9 mouse cellular contexts compared by ENCODE assay signal in the genomic region with DNA sequence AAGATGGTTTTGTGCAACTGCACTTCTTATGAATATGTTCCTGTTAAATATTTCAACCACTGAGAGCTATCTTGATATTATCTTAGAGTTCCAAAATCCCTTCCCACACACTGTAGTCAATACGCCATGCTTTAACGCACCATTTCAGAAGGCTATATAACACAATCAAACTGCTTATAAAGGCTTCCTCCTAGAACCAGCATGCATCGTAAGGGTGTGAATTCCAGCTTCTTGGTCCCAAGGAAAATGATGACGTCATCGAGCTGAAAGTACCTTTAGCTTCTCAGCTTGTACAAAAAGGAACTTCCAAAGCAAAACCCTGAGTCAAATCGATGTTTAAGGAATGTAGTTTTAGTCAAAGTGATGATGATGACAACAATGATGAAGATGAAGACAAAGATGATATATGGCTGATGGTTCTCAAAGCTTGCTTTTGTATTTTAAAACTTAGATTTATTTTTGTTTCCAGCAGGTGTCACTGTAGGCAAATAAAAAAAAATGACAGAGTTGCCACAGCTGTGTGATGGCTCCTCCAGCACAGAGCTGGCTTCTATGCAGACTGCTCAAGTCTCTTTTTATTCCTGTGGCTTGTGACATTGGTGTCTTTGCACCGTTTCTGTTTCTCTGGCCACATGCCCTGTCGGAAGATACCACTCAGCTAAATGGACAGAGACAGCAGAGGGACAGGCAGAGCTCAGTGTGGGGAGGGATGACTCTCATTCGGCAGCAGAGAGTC.
A peak's percentile ranks its signal among the peaks of the same experiment; 100 is the strongest.
DNase-seq lines count a peak whose midpoint lies in the region; ATAC-seq and TF ChIP-seq lines count a peak whose summit lies in the region.
"Had no signal": no experiment of that assay in that cellular context is flagged by ENCODE, and none has a peak within 500 bp of the region (broad histone marks: within the 10 kb centered on the region; RNA-seq: fewer than 3 reads in every experiment).

No protein-coding gene starts in this region.

- H3K4me3 ChIP-seq in heart, adult 2 months: no peak overlapping the region
- H3K4me3 ChIP-seq in heart, embryonic 12.5 days: no peak overlapping the region
- no peak overlapping the region for H3K4me3 ChIP-seq in hindbrain, embryonic 15.5 days
- no peak overlapping the region for H3K4me3 ChIP-seq in midbrain, postnatal 0 days (ENCODE audit: low read depth, low read length)
- H3K4me3 ChIP-seq: erythroblast, embryonic 14.5 days had no signal

- no peak for TF ChIP-seq EP300 in heart, adult 2 months (IDR thresholded peaks at IDR 0.05; ENCODE audit: insufficient read depth, low read depth, low read length)

- no peaks in the 10 kb centered on the region; the same call in 1 of the 2 replicates for H3K27me3 ChIP-seq in heart, adult 2 months (ENCODE audit: control insufficient read depth, insufficient read depth, low read length)
- 0 out of 2 replicates have a peak, but pooled peaks cover 3% of the 10 kb centered on the region for H3K27me3 ChIP-seq in heart, embryonic 12.5 days (replicated peaks)
- no peaks in the 10 kb centered on the region for H3K27me3 ChIP-seq in hindbrain, embryonic 15.5 days
- H3K27me3 ChIP-seq in midbrain, postnatal 0 days (ENCODE audit: insufficient read depth, low read length): no peaks in the 10 kb centered on the region

- intact Hi-C loops in heart, adult 2 months (cut with DNase I): loop anchor here (1.0 to 10.0 kb wide), 4 partner anchors 413 to 1343 kb away; no protein-coding TSS in a partner anchor

- H3K79me2 ChIP-seq in heart, adult 2 months (replicated peaks; ENCODE audit: control insufficient read depth, insufficient read depth, low read length): no peaks in the 10 kb centered on the region

- no peak for ATAC-seq in heart, embryonic 12.5 days (ENCODE audit: insufficient number of reproducible peaks, low FRiP score)
- ATAC-seq in hindbrain, embryonic 15.5 days (ENCODE audit: low FRiP score, low read depth): peak; percentile 83; the same call in 1 of the 2 replicates
- peak; percentile 90 for ATAC-seq in midbrain, postnatal 0 days (ENCODE audit: low FRiP score)
- ATAC-seq in megakaryocyte progenitor cell, adult 5-6 weeks (replicated peaks; ENCODE audit: poor library complexity): no peak

- no peaks in the 10 kb centered on the region for H3K4me1 ChIP-seq in heart, adult 2 months (ENCODE audit: control insufficient read depth, insufficient read depth, low read length)
- no peaks in the 10 kb centered on the region for H3K4me1 ChIP-seq in heart, embryonic 12.5 days (replicated peaks)
- H3K4me1 ChIP-seq in hindbrain, embryonic 15.5 days (replicated peaks): no peaks in the 10 kb centered on the region
- no peaks in the 10 kb centered on the region for H3K4me1 ChIP-seq in midbrain, postnatal 0 days (ENCODE audit: insufficient read depth, low read length)

- no peak overlapping the region for H3K9ac ChIP-seq in heart, adult 2 months (ENCODE audit: low read depth, low read length)
- no peak overlapping the region for H3K9ac ChIP-seq in heart, embryonic 12.5 days
- no peak overlapping the region for H3K9ac ChIP-seq in hindbrain, embryonic 15.5 days
- H3K9ac ChIP-seq in midbrain, postnatal 0 days (replicated peaks; ENCODE audit: low read length, poor library complexity, severe bottlenecking): no peak overlapping the region

- no peaks in the 10 kb centered on the region for H3K36me3 ChIP-seq in heart, adult 2 months (ENCODE audit: control insufficient read depth, insufficient read depth, low read length)
- H3K36me3 ChIP-seq in heart, embryonic 12.5 days: no peaks in the 10 kb centered on the region
- no peaks in the 10 kb centered on the region for H3K36me3 ChIP-seq in hindbrain, embryonic 15.5 days
- no peaks in the 10 kb centered on the region for H3K36me3 ChIP-seq in midbrain, postnatal 0 days (ENCODE audit: insufficient read depth, low read length)

- WGBS in heart, adult 2 months: 55% methylated on average over 9 of the region's 9 CpGs
- 54% methylated on average over 9 of the region's 9 CpGs for WGBS in heart, embryonic 12.5 days
- WGBS in hindbrain, embryonic 15.5 days: 59% methylated on average over 9 of the region's 9 CpGs
- WGBS in midbrain, postnatal 0 days: 49% methylated on average over 9 of the region's 9 CpGs

- no peaks in the 10 kb centered on the region for H3K9me3 ChIP-seq in heart, embryonic 12.5 days (replicated peaks)
- no peaks in the 10 kb centered on the region for H3K9me3 ChIP-seq in hindbrain, embryonic 15.5 days
- H3K9me3 ChIP-seq in midbrain, postnatal 0 days (ENCODE audit: low read length): no peaks in the 10 kb centered on the region

- DNase-seq in heart, adult 2 months: no peak
- DNase-seq in embryo, embryonic 10 days (ENCODE audit: low spot score): peak; percentile 43
- peak; percentile 76 for DNase-seq in midbrain, postnatal 0 days (ENCODE audit: low spot score)
- DNase-seq in gastrocnemius, adult 18-20 months (ENCODE audit: low spot score): no peak
- DNase-seq in kidney, postnatal 14 days: no peak

- H3K4me2 ChIP-seq in heart, embryonic 12.5 days: no peak overlapping the region
- no peak overlapping the region for H3K4me2 ChIP-seq in hindbrain, embryonic 15.5 days
- no peak overlapping the region for H3K4me2 ChIP-seq in midbrain, postnatal 0 days (ENCODE audit: low read depth, low read length, poor library complexity, severe bottlenecking)

- no peak overlapping the region for H3K27ac ChIP-seq in heart, adult 2 months
- H3K27ac ChIP-seq in heart, embryonic 12.5 days (ENCODE audit: poor library complexity, severe bottlenecking): no peak overlapping the region
- H3K27ac ChIP-seq in hindbrain, embryonic 15.5 days (replicated peaks): no peak overlapping the region
- no peak overlapping the region for H3K27ac ChIP-seq in midbrain, postnatal 0 days (ENCODE audit: low read depth, low read length)

- peak; percentile 46 for TF ChIP-seq CTCF in heart, adult 2 months (IDR thresholded peaks at IDR 0.05)
- TF ChIP-seq CTCF in midbrain, postnatal 0 days (IDR thresholded peaks at IDR 0.05): peak; percentile 69

- TF ChIP-seq POLR2A in heart, adult 2 months (IDR thresholded peaks at IDR 0.05; ENCODE audit: insufficient read depth, low read depth, low read length): no peak

Comparison
In these comparisons a context has a peak if more than half of its experiments do, and no peak if none do; other contexts are left out.
1. DNase-seq: peak in embryo, embryonic 10 days (single experiment) and midbrain, postnatal 0 days (single experiment); none in heart, adult 2 months (0 of 2), gastrocnemius, adult 18-20 months (single experiment) and kidney, postnatal 14 days (single experiment).
2. ATAC-seq: peak in hindbrain, embryonic 15.5 days (single experiment) and midbrain, postnatal 0 days (single experiment); none in heart, embryonic 12.5 days (single experiment) and megakaryocyte progenitor cell, adult 5-6 weeks (single experiment).